Mouse (Mus musculus) thymus, postnatal 0 days (tissue): ENCODE measurements around the gene Olfr1051. TPM values are rescaled to one million over a fixed set of nuclear protein-coding genes. Genes with fewer than 3 reads are reported as not detected.
"Not testable (repeated sequence)": the region's sequence is repeated elsewhere in the genome, so short reads cannot be mapped to it uniquely, and the experiment has no call there.

Source experiments
- DNase-seq: peaks from one replicate; pipeline ENCODE4 v3.0.0-alpha.2; 2015; ENCODE audit warnings: low spot score
- polyA plus RNA-seq: library from polyadenylated mRNA; unstranded; fragments of >200 nt; fragmentation: Nextera tagmentation; extraction: Ambion mirVana; gene quantifications from 2 replicates; pipeline ENCODE4 v1.2.1, GENCODE M21; 2015

The Olfr1051 gene
- not detected in 2 replicates for polyA plus RNA-seq

- not testable (repeated sequence) for DNase-seq
Measured at GRCm38 (mm10) chr2:86278988-86279387, at the start of gene Olfr1051. Gene Olfr1051, minus strand, starts transcription at chr2:86279088.

GRCm38 (mm10) chr2:86315184-86315583 lies 36.3 kb upstream of the Olfr1051 start, which contains the start of gene Olfr1053:
Gene Olfr1053, minus strand, starts transcription at chr2:86315284.
- no peak for DNase-seq

GRCm38 (mm10) chr2:86292155-86292554 lies 13.3 kb upstream of the Olfr1051 start, which contains the start of gene Olfr1052:
Gene Olfr1052, plus strand, starts transcription at chr2:86292455.
- DNase-seq, result no peak

- DNase-seq, result not testable (repeated sequence)
Measured at GRCm38 (mm10) chr2:86258228-86258627, 20.7 kb downstream of the Olfr1051 start, which contains the start of gene Olfr1049. Gene Olfr1049, minus strand, starts transcription at chr2:86258328.

- no peak for DNase-seq
Measured at GRCm38 (mm10) chr2:86240189-86240588, 38.7 kb downstream of the Olfr1051 start, which contains the start of gene Olfr1048. Gene Olfr1048, minus strand, starts transcription at chr2:86240289.

- DNase-seq, result no peak
Measured at GRCm38 (mm10) chr2:86231301-86231700, 47.6 kb downstream of the Olfr1051 start, which contains the start of gene Olfr1047. Gene Olfr1047, minus strand, starts transcription at chr2:86231401.

Other genes with a start within 250 kb of the Olfr1051 start
- 0.03 and 0.05 TPM in 2 replicates for gene Olfr1034, start 233.2 kb downstream of the Olfr1051 start, polyA plus RNA-seq
- not detected in 2 replicates for gene Olfr1036, start 205.1 kb downstream of the Olfr1051 start, polyA plus RNA-seq
- not detected in 2 replicates for gene Olfr1037, start 191.7 kb downstream of the Olfr1051 start, polyA plus RNA-seq
- gene Olfr1039, start 143.2 kb downstream of the Olfr1051 start, polyA plus RNA-seq, result not detected in 2 replicates
- not detected in 2 replicates for gene Olfr1040, start 132.4 kb downstream of the Olfr1051 start, polyA plus RNA-seq
- not detected in 2 replicates for gene Olfr1042, start 117.2 kb downstream of the Olfr1051 start, polyA plus RNA-seq
- not detected in 2 replicates for gene Olfr1043, start 111.6 kb downstream of the Olfr1051 start, polyA plus RNA-seq
- gene Olfr1044, start 101.3 kb downstream of the Olfr1051 start, polyA plus RNA-seq, result not detected in 2 replicates
- gene Olfr52, start 93.4 kb downstream of the Olfr1051 start, polyA plus RNA-seq, result not detected in 2 replicates
- not detected in 2 replicates for gene Olfr1045, start 76.1 kb downstream of the Olfr1051 start, polyA plus RNA-seq
- not detected in 2 replicates for gene Olfr1046, start 59.8 kb downstream of the Olfr1051 start, polyA plus RNA-seq
- gene Olfr1047, start 47.7 kb downstream of the Olfr1051 start, polyA plus RNA-seq, result not detected in 2 replicates
- not detected in 2 replicates for gene Olfr1048, start 38.8 kb downstream of the Olfr1051 start, polyA plus RNA-seq
- gene Olfr1049, start 20.8 kb downstream of the Olfr1051 start, polyA plus RNA-seq, result not detected in 2 replicates
- gene Olfr1052, start 13.4 kb upstream of the Olfr1051 start, polyA plus RNA-seq, result not detected in 2 replicates
- gene Olfr1053, start 36.2 kb upstream of the Olfr1051 start, polyA plus RNA-seq, result not detected in 2 replicates
- gene Olfr1054, start 56.3 kb upstream of the Olfr1051 start, polyA plus RNA-seq, result not detected in 2 replicates
- not detected in 2 replicates for gene Olfr1055, start 71.2 kb upstream of the Olfr1051 start, polyA plus RNA-seq
- gene Olfr1056, start 83.4 kb upstream of the Olfr1051 start, polyA plus RNA-seq, result not detected in 2 replicates
- gene Olfr1057, start 99.3 kb upstream of the Olfr1051 start, polyA plus RNA-seq, result not detected in 2 replicates
- gene Olfr1058, start 109.5 kb upstream of the Olfr1051 start, polyA plus RNA-seq, result 0.08 TPM in 1 of 2 replicates, not detected in the other
- gene Olfr1061, start 135.0 kb upstream of the Olfr1051 start, polyA plus RNA-seq, result not detected in 2 replicates
- gene Olfr1062, start 147.7 kb upstream of the Olfr1051 start, polyA plus RNA-seq, result 0.06 and 0.07 TPM in 2 replicates
- gene Olfr1065, start 171.5 kb upstream of the Olfr1051 start, polyA plus RNA-seq, result not detected in 2 replicates
- gene Olfr1066, start 177.2 kb upstream of the Olfr1051 start, polyA plus RNA-seq, result not detected in 2 replicates
- not detected in 2 replicates for gene Olfr228, start 208.3 kb upstream of the Olfr1051 start, polyA plus RNA-seq
- not detected in 2 replicates for gene Olfr1076, start 229.4 kb upstream of the Olfr1051 start, polyA plus RNA-seq